Mouse (Mus musculus) midbrain, embryonic 14.5 days (tissue): ENCODE data around the gene Ubr3. TPM values are rescaled to one million over a fixed set of nuclear protein-coding genes. Genes with fewer than 3 reads are reported as not detected.

Experiments used
- ATAC-seq: fragments of 200-750 bp; cut with Nextera tagmentation; 2 replicates; pipeline ENCODE4 v1.8.0; 2017; ENCODE audit warnings: moderate number of reproducible peaks, moderate library complexity; ENCODE audit not compliant: low FRiP score, low TSS enrichment
- DNase-seq: peaks from one replicate; pipeline ENCODE4 v3.0.0-alpha.2; 2015
- H3K27ac ChIP-seq: fragments of 300-500 bp; sonication (generic); replicated peaks from 2 replicates; pipeline ENCODE4 v1.5.1; 2014; ENCODE audit warnings: mild to moderate bottlenecking, low read depth, low read length, moderate library complexity
- H3K27me3 ChIP-seq: fragments of 300-500 bp; sonication (generic); 2 replicates; pipeline ENCODE4 v1.6.1; 2014; ENCODE audit warnings: low read length, control low read depth, mixed read lengths; ENCODE audit not compliant: control insufficient read depth, insufficient read depth
- H3K36me3 ChIP-seq: fragments of 300-500 bp; sonication (generic); 2 replicates; pipeline ENCODE4 v1.6.1; 2014; ENCODE audit warnings: low read length, control low read depth; ENCODE audit not compliant: control insufficient read depth, insufficient read depth
- H3K4me1 ChIP-seq: fragments of 300-500 bp; sonication (generic); 2 replicates; pipeline ENCODE4 v1.6.1; 2014; ENCODE audit warnings: mild to moderate bottlenecking, antibody characterized with exemption, low read length, control low read depth; ENCODE audit not compliant: control insufficient read depth, insufficient read depth
- H3K4me2 ChIP-seq: fragments of 300-500 bp; sonication (generic); 2 replicates; pipeline ENCODE4 v1.6.1; 2014; ENCODE audit warnings: mild to moderate bottlenecking, low read length, moderate library complexity
- H3K4me3 ChIP-seq: fragments of 300-500 bp; sonication (generic); replicated peaks from 2 replicates; pipeline ENCODE4 v1.5.1; 2014; ENCODE audit warnings: low read depth, low read length
- H3K9ac ChIP-seq: fragments of 300-500 bp; sonication (generic); replicated peaks from 2 replicates; pipeline ENCODE4 v1.6.1; 2014; ENCODE audit warnings: mild to moderate bottlenecking, low read length, moderate library complexity
- H3K9me3 ChIP-seq: fragments of 300-500 bp; sonication (generic); 2 replicates; pipeline ENCODE4 v1.6.1; 2016; ENCODE audit warnings: low read length, control low read depth, mixed read lengths; ENCODE audit not compliant: control insufficient read depth
- WGBS: fragments of 180-500 bp; shearing (Covaris S2); extraction: QIAGEN DNeasy Blood & Tissue Kit; methylation state at CpG from one replicate; pipeline ENCODE4 v1.1.7; 2014; 5-methylcytosine and 5-hydroxymethylcytosine counted together
- polyA plus RNA-seq: library from polyadenylated mRNA; unstranded; fragments of >200 nt; fragmentation: Nextera tagmentation; extraction: Ambion mirVana; gene quantifications from 2 replicates; pipeline ENCODE4 v1.2.1, GENCODE M21; 2014

The Ubr3 gene
- polyA plus RNA-seq, 1 experiment from 2014 or later: 26.9 TPM

GRCm38 (mm10) chr2:69883990-69884391, 13.1 kb upstream of the Ubr3 start:
- WGBS: 81% methylated on average over 2 of the region's 2 CpGs
- Histone ChIP-seq H3K4me1 (peaks cover 4% of the 10 kb centered on the region; the same call in 1 of the 2 replicates), H3K4me2 (no peak overlapping the region), H3K9me3 (no peaks in the 10 kb centered on the region), H3K27me3 (no peaks in the 10 kb centered on the region), H3K27ac (no peak overlapping the region), H3K36me3 (peaks cover 2% of the 10 kb centered on the region; the same call in 1 of the 2 replicates), H3K9ac (no peak overlapping the region), H3K4me3 (no peak overlapping the region)
- DNase-seq (no peak), ATAC-seq (no peak)

- Histone ChIP-seq H3K9ac (no peak overlapping the region), H3K4me3 (no peak overlapping the region), H3K36me3 (peaks cover 2% of the 10 kb centered on the region; the same call in 1 of the 2 replicates), H3K9me3 (no peaks in the 10 kb centered on the region), H3K4me1 (peaks cover 4% of the 10 kb centered on the region; the same call in 1 of the 2 replicates), H3K4me2 (peak overlapping the region; percentile 65), H3K27me3 (no peaks in the 10 kb centered on the region), H3K27ac (no peak overlapping the region)
- 64% methylated on average over 6 of the region's 6 CpGs for WGBS
- ATAC-seq: no peak
- DNase-seq: no peak
Observed at GRCm38 (mm10) chr2:69884581-69884980, 12.5 kb upstream of the Ubr3 start.

GRCm38 (mm10) chr2:69885050-69885449, 12.0 kb upstream of the Ubr3 start:
- Histone ChIP-seq H3K27me3 (no peaks in the 10 kb centered on the region), H3K27ac (0 out of 2 replicates have a peak overlapping the region, but pooled peaks have one; percentile 26), H3K4me2 (peak overlapping the region; percentile 65), H3K9ac (peak overlapping the region; percentile 63), H3K36me3 (no peaks in the 10 kb centered on the region), H3K4me3 (peak overlapping the region; percentile 53), H3K4me1 (peaks cover 4% of the 10 kb centered on the region; the same call in 1 of the 2 replicates), H3K9me3 (no peaks in the 10 kb centered on the region)
- DNase-seq: no peak
- ATAC-seq: no peak; the same call in 1 of the 2 replicates
- WGBS: 8% methylated on average over 12 of the region's 12 CpGs

GRCm38 (mm10) chr2:69885451-69886305, 11.4 kb upstream of the Ubr3 start, which contains the start of gene Mettl5:
TSS of gene Mettl5 (minus strand) at chr2:69885615.
- Histone ChIP-seq H3K4me2 (peak within 1 kb of the TSS; percentile 65), H3K27me3 (no peaks in the 10 kb centered on the region), H3K27ac (0 out of 2 replicates have a peak within 1 kb of the TSS, but pooled peaks have one; percentile 53), H3K4me1 (peaks cover 4% of the 10 kb centered on the region; the same call in 1 of the 2 replicates), H3K4me3 (peak within 1 kb of the TSS; percentile 53), H3K9me3 (no peaks in the 10 kb centered on the region), H3K9ac (peak within 1 kb of the TSS; percentile 63), H3K36me3 (no peaks in the 10 kb centered on the region)
- WGBS: 2% methylated on average over 45 of the region's 45 CpGs
- ATAC-seq: peak; percentile 89
- peak; percentile 92 for DNase-seq

- H3K27ac ChIP-seq: no peak overlapping the region
- no peak overlapping the region for H3K4me2 ChIP-seq
- no peak overlapping the region for H3K9ac ChIP-seq
- no peak overlapping the region for H3K4me3 ChIP-seq
- 77% methylated on average over 2 of the region's 2 CpGs for WGBS
- H3K9me3 ChIP-seq: no peaks in the 10 kb centered on the region
- H3K27me3 ChIP-seq: no peaks in the 10 kb centered on the region
- H3K36me3 ChIP-seq: no peaks in the 10 kb centered on the region
- no peak for DNase-seq
- peaks cover 4% of the 10 kb centered on the region; the same call in 1 of the 2 replicates for H3K4me1 ChIP-seq
- no peak for ATAC-seq
Observed at GRCm38 (mm10) chr2:69888957-69889356, 8.1 kb upstream of the Ubr3 start.

- Histone ChIP-seq H3K4me2 (no peak overlapping the region), H3K27ac (no peak overlapping the region), H3K4me3 (no peak overlapping the region), H3K36me3 (no peaks in the 10 kb centered on the region), H3K9ac (no peak overlapping the region), H3K9me3 (no peaks in the 10 kb centered on the region), H3K4me1 (peaks cover 2% of the 10 kb centered on the region; the same call in 1 of the 2 replicates), H3K27me3 (no peaks in the 10 kb centered on the region)
- ATAC-seq (no peak), DNase-seq (no peak)
- WGBS: 77% methylated on average over 7 of the region's 7 CpGs
Observed at GRCm38 (mm10) chr2:69890843-69891242, 6.2 kb upstream of the Ubr3 start.

GRCm38 (mm10) chr2:69893145-69893544, 3.9 kb upstream of the Ubr3 start:
- Histone ChIP-seq H3K4me2 (no peak overlapping the region), H3K27me3 (no peaks in the 10 kb centered on the region), H3K27ac (no peak overlapping the region), H3K4me3 (no peak overlapping the region), H3K9me3 (no peaks in the 10 kb centered on the region), H3K4me1 (no peaks in the 10 kb centered on the region), H3K36me3 (no peaks in the 10 kb centered on the region), H3K9ac (no peak overlapping the region)
- DNase-seq (no peak), ATAC-seq (no peak)
- WGBS: 94% methylated on average over 1 of the region's 1 CpGs

GRCm38 (mm10) chr2:69893891-69894290, 3.2 kb upstream of the Ubr3 start:
- 91% methylated on average over 5 of the region's 5 CpGs for WGBS
- peaks cover 5% of the 10 kb centered on the region; the same call in 1 of the 2 replicates for H3K4me1 ChIP-seq
- no peak overlapping the region for H3K27ac ChIP-seq
- no peak for DNase-seq
- H3K27me3 ChIP-seq: no peaks in the 10 kb centered on the region
- no peaks in the 10 kb centered on the region for H3K9me3 ChIP-seq
- no peak overlapping the region for H3K4me2 ChIP-seq
- H3K9ac ChIP-seq: no peak overlapping the region
- H3K36me3 ChIP-seq: no peaks in the 10 kb centered on the region
- no peak for ATAC-seq
- no peak overlapping the region for H3K4me3 ChIP-seq
